12 mouse cellular contexts compared by ENCODE assay signal in the genomic region with DNA sequence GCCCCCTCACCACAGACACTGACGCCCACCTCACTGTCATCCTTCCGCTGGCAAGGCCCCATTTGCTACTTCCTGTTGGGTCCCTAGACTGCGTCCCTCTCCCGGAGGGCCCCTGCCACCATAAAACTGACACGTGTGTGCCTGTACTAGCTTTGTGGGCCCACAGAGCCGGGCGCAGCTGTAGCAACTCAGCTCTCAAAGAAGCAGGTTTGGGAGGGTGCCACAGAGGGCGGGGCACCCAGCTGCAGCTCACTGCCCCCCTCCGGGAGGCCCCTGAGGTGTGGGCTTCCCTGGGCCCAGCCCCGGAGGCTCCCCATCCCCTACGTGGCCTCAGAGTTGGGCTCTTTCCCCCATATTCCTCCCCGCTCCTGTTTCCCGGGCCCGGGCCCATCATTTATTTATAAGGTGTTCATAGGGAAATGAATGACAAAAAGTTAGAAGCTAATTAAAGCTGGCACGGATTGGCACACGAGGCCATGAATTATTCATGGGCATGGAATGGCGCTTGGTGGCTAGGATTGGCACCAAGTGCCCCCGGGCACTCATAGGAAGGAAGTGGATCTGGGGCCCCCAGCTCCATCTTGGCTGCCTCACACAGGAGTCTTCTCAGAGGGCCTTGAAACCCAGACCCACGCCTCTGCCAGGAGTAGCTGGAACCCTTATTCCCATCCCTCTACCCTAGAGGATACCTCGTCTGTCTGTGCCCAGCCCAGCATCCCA. TPM values are rescaled to one million over a fixed set of nuclear protein-coding genes. Genes with fewer than 3 reads are reported as not detected.
DNase-seq lines count a peak whose midpoint lies in the region; ATAC-seq lines count a peak whose summit lies in the region.
"Had no signal": no experiment of that assay in that cellular context is flagged by ENCODE, and none has a peak within 500 bp of the region (broad histone marks: within the 10 kb centered on the region; RNA-seq: fewer than 3 reads in every experiment).

No protein-coding gene starts in this region.

- peaks cover 18% of the 10 kb centered on the region for H3K4me1 ChIP-seq in neural tube, embryonic 15.5 days

- no peak for ATAC-seq in CD4-positive, CD25-positive, alpha-beta regulatory T cell, adult 4 months
- peak; percentile 42; the same call in 1 of the 2 replicates for ATAC-seq in neural tube, embryonic 15.5 days (ENCODE audit: low FRiP score)
- ATAC-seq: inflammation-experienced regulatory T-cells, adult 6 months had no signal

- 0 out of 2 replicates have a peak overlapping the region, but pooled peaks have one; percentile 13 for H3K27ac ChIP-seq in neural tube, embryonic 15.5 days (replicated peaks)
- H3K27ac ChIP-seq: heart, embryonic 10.5 days had no signal

- H3K27me3 ChIP-seq in neural tube, embryonic 15.5 days (replicated peaks) = peaks cover 33% of the 10 kb centered on the region

- H3K9me3 ChIP-seq in neural tube, embryonic 15.5 days (replicated peaks) = no peaks in the 10 kb centered on the region
- H3K9me3 ChIP-seq: heart, embryonic 10.5 days had no signal

- WGBS in neural tube, embryonic 15.5 days = 40% methylated on average over 20 of the region's 20 CpGs

- H3K9ac ChIP-seq in neural tube, embryonic 15.5 days (replicated peaks) = no peak overlapping the region

- no peak overlapping the region for H3K4me3 ChIP-seq in neural tube, embryonic 15.5 days (replicated peaks)
- H3K4me3 ChIP-seq: heart, embryonic 10.5 days had no signal

- H3K36me3 ChIP-seq in neural tube, embryonic 15.5 days = no peaks in the 10 kb centered on the region
- H3K36me3 ChIP-seq: heart, embryonic 10.5 days had no signal

- H3K4me2 ChIP-seq in neural tube, embryonic 15.5 days = no peak overlapping the region

- DNase-seq in CD4-positive, CD25-positive, alpha-beta regulatory T cell, adult 2 months (ENCODE audit: low read depth, low spot score) = peak; percentile 21
- DNase-seq in layer of hippocampus, postnatal 14 days (ENCODE audit: low spot score in 2 of 2) = peak; percentile 36 to 53
- DNase-seq in layer of hippocampus, adult 9-11 months = no peak
- DNase-seq in T-cell, adult 2 months (ENCODE audit: low spot score) = peak; percentile 54
- no peak for DNase-seq in urinary bladder, postnatal 10 days (ENCODE audit: low spot score)
- DNase-seq in lung, postnatal 25 days (ENCODE audit: low spot score) = no peak
- DNase-seq: cerebellum, adult 11-12 months; lung, adult 2 months had no signal

RNA-seq across cellular contexts. Expression of a gene that starts 4.5 kb away (rescaled TPM):
- 1 to 10 TPM; 6.7 to 8.1 TPM for polyA plus RNA-seq in CD4-positive, CD25-positive, alpha-beta regulatory T cell, adult 4 months (2017; shearing (Covaris generic))
- 1 to 10 TPM; 3.3 to 4.0 TPM for total RNA-seq in layer of hippocampus, postnatal 14 days (2021)
- 8.6 and 10.0 TPM in 2 replicates for polyA plus RNA-seq in neural tube, embryonic 15.5 days (2015; fragmentation: Nextera tagmentation; extraction: Ambion mirVana)

Comparison
In these comparisons a context has a peak if more than half of its experiments do, and no peak if none do; other contexts are left out.
1. DNase-seq: peak in CD4-positive, CD25-positive, alpha-beta regulatory T cell, adult 2 months (single experiment), layer of hippocampus, postnatal 14 days (2 of 2) and T-cell, adult 2 months (single experiment); none in layer of hippocampus, adult 9-11 months (single experiment), urinary bladder, postnatal 10 days (single experiment) and lung, postnatal 25 days (single experiment).